Mouse (Mus musculus) intestine, embryonic 15.5 days (tissue): ENCODE measurements around the gene Nxn. TPM values are rescaled to one million over a fixed set of nuclear protein-coding genes. Genes with fewer than 3 reads are reported as not detected.
A peak's percentile ranks its signal among the peaks of the same experiment; 100 is the strongest.

Source experiments
- ATAC-seq: fragments of 200-750 bp; cut with Nextera tagmentation; 2 replicates; pipeline ENCODE4 v1.8.0; 2017; ENCODE audit warnings: moderate TSS enrichment, moderate library complexity
- H3K27ac ChIP-seq: fragments of 300-500 bp; sonication (generic); 2 replicates; pipeline ENCODE4 v1.5.1; 2015; ENCODE audit warnings: mild to moderate bottlenecking, inconsistent platforms
- H3K27me3 ChIP-seq: fragments of 300-500 bp; sonication (generic); replicated peaks from 2 replicates; pipeline ENCODE4 v1.6.1; 2015; ENCODE audit warnings: inconsistent platforms
- H3K36me3 ChIP-seq: fragments of 300-500 bp; sonication (generic); 2 replicates; pipeline ENCODE4 v1.6.1; 2015; ENCODE audit warnings: inconsistent platforms
- H3K4me1 ChIP-seq: fragments of 300-500 bp; sonication (generic); replicated peaks from 2 replicates; pipeline ENCODE4 v1.6.1; 2015; ENCODE audit warnings: inconsistent platforms
- H3K4me2 ChIP-seq: fragments of 300-500 bp; sonication (generic); replicated peaks from 2 replicates; pipeline ENCODE4 v1.6.1; 2015; ENCODE audit warnings: mild to moderate bottlenecking, inconsistent platforms
- H3K4me3 ChIP-seq: fragments of 300-500 bp; sonication (generic); replicated peaks from 2 replicates; pipeline ENCODE4 v1.5.1; 2015; ENCODE audit warnings: inconsistent platforms
- H3K9ac ChIP-seq: fragments of 300-500 bp; sonication (generic); 2 replicates; pipeline ENCODE4 v1.6.1; 2015; ENCODE audit warnings: inconsistent platforms
- H3K9me3 ChIP-seq: fragments of 300-500 bp; sonication (generic); 2 replicates; pipeline ENCODE4 v1.6.1; 2016; ENCODE audit warnings: inconsistent platforms
- WGBS: fragments of 180-500 bp; shearing (Covaris S2); methylation state at CpG from one replicate; pipeline ENCODE4 v1.1.7; 2015; 5-methylcytosine and 5-hydroxymethylcytosine counted together
- polyA plus RNA-seq: library from polyadenylated mRNA; unstranded; fragments of >200 nt; fragmentation: Nextera tagmentation; extraction: Ambion mirVana; gene quantifications from 2 replicates; pipeline ENCODE4 v1.2.1, GENCODE M21; 2015

The Nxn gene
- polyA plus RNA-seq, 1 experiment from 2014 or later: 31.1 TPM

GRCm38 (mm10) chr11:76322939-76323338, 76.0 kb downstream of the Nxn start:
- Histone ChIP-seq H3K4me3 (no peak overlapping the region), H3K4me2 (no peak overlapping the region), H3K27me3 (no peaks in the 10 kb centered on the region), H3K9ac (no peak overlapping the region), H3K9me3 (no peaks in the 10 kb centered on the region), H3K4me1 (peaks cover 49% of the 10 kb centered on the region), H3K36me3 (no peaks in the 10 kb centered on the region), H3K27ac (no peak overlapping the region)
- 78% methylated on average over 5 of the region's 5 CpGs for WGBS
- no peak for ATAC-seq

- no peak for ATAC-seq
- no peaks in the 10 kb centered on the region for H3K36me3 ChIP-seq
- no peak overlapping the region for H3K9ac ChIP-seq
- 67% methylated on average over 1 of the region's 1 CpGs for WGBS
- H3K4me3 ChIP-seq: no peak overlapping the region
- H3K4me1 ChIP-seq: peaks cover 42% of the 10 kb centered on the region
- H3K27me3 ChIP-seq: no peaks in the 10 kb centered on the region
- no peak overlapping the region for H3K4me2 ChIP-seq
- no peak overlapping the region for H3K27ac ChIP-seq
- H3K9me3 ChIP-seq: no peaks in the 10 kb centered on the region
These were observed 76.9 kb downstream of the Nxn start for GRCm38 (mm10) chr11:76322081-76322480.

GRCm38 (mm10) chr11:76320475-76320874, 78.5 kb downstream of the Nxn start:
- Histone ChIP-seq H3K27ac (no peak overlapping the region), H3K4me2 (no peak overlapping the region), H3K4me3 (no peak overlapping the region), H3K4me1 (peaks cover 32% of the 10 kb centered on the region), H3K9me3 (no peaks in the 10 kb centered on the region), H3K36me3 (no peaks in the 10 kb centered on the region), H3K9ac (no peak overlapping the region), H3K27me3 (no peaks in the 10 kb centered on the region)
- WGBS: 81% methylated on average over 9 of the region's 9 CpGs
- no peak for ATAC-seq

GRCm38 (mm10) chr11:76319714-76320435, 79.1 kb downstream of the Nxn start:
- Histone ChIP-seq H3K9me3 (no peaks in the 10 kb centered on the region), H3K4me3 (no peak overlapping the region), H3K4me2 (no peak overlapping the region), H3K4me1 (peaks cover 26% of the 10 kb centered on the region), H3K9ac (no peak overlapping the region), H3K27ac (no peak overlapping the region), H3K36me3 (no peaks in the 10 kb centered on the region), H3K27me3 (no peaks in the 10 kb centered on the region)
- 72% methylated on average over 9 of the region's 9 CpGs for WGBS
- ATAC-seq: no peak

GRCm38 (mm10) chr11:76317904-76318303, 81.0 kb downstream of the Nxn start:
- H3K27me3 ChIP-seq: no peaks in the 10 kb centered on the region
- no peak overlapping the region for H3K4me3 ChIP-seq
- no peak for ATAC-seq
- H3K4me2 ChIP-seq: no peak overlapping the region
- H3K9me3 ChIP-seq: no peaks in the 10 kb centered on the region
- peaks cover 17% of the 10 kb centered on the region for H3K4me1 ChIP-seq
- WGBS: 72% methylated on average over 2 of the region's 2 CpGs
- no peak overlapping the region for H3K9ac ChIP-seq
- H3K27ac ChIP-seq: no peak overlapping the region
- no peaks in the 10 kb centered on the region for H3K36me3 ChIP-seq

GRCm38 (mm10) chr11:76315785-76316444, 83.0 kb downstream of the Nxn start:
- WGBS: 80% methylated on average over 5 of the region's 5 CpGs
- ATAC-seq: no peak
- H3K9me3 ChIP-seq: no peaks in the 10 kb centered on the region

GRCm38 (mm10) chr11:76314741-76315140, 84.2 kb downstream of the Nxn start:
- Histone ChIP-seq H3K4me1 (peaks cover 24% of the 10 kb centered on the region), H3K4me2 (no peak overlapping the region), H3K27me3 (no peaks in the 10 kb centered on the region), H3K9ac (no peak overlapping the region), H3K36me3 (no peaks in the 10 kb centered on the region), H3K4me3 (no peak overlapping the region), H3K9me3 (no peaks in the 10 kb centered on the region), H3K27ac (no peak overlapping the region)
- no peak for ATAC-seq
- WGBS: 76% methylated on average over 4 of the region's 4 CpGs

More at GRCm38 (mm10) chr11:76315785-76316444, 83.0 kb downstream of the Nxn start:
- Histone ChIP-seq H3K36me3 (no peaks in the 10 kb centered on the region), H3K9ac (no peak overlapping the region), H3K27ac (no peak overlapping the region), H3K4me1 (peaks cover 20% of the 10 kb centered on the region; the same call in 1 of the 2 replicates), H3K4me3 (no peak overlapping the region), H3K27me3 (no peaks in the 10 kb centered on the region), H3K4me2 (no peak overlapping the region)

- 76% methylated on average over 6 of the region's 6 CpGs for WGBS
These were observed 84.8 kb downstream of the Nxn start for GRCm38 (mm10) chr11:76314140-76314539.

GRCm38 (mm10) chr11:76312805-76313204, 86.1 kb downstream of the Nxn start:
- no peak overlapping the region for H3K4me2 ChIP-seq
- no peaks in the 10 kb centered on the region for H3K27me3 ChIP-seq
- no peaks in the 10 kb centered on the region for H3K9me3 ChIP-seq
- 28% methylated on average over 4 of the region's 4 CpGs for WGBS
- 0 out of 2 replicates have a peak overlapping the region, but pooled peaks have one; percentile 27 for H3K27ac ChIP-seq
- no peak overlapping the region for H3K9ac ChIP-seq
- no peak for ATAC-seq
- no peaks in the 10 kb centered on the region for H3K36me3 ChIP-seq
- H3K4me1 ChIP-seq: peaks cover 21% of the 10 kb centered on the region
- no peak overlapping the region for H3K4me3 ChIP-seq

More at GRCm38 (mm10) chr11:76314140-76314539, 84.8 kb downstream of the Nxn start:
- no peaks in the 10 kb centered on the region for H3K9me3 ChIP-seq
- peaks cover 24% of the 10 kb centered on the region for H3K4me1 ChIP-seq
- H3K27me3 ChIP-seq: no peaks in the 10 kb centered on the region
- H3K9ac ChIP-seq: no peak overlapping the region
- H3K4me2 ChIP-seq: no peak overlapping the region
- no peaks in the 10 kb centered on the region for H3K36me3 ChIP-seq
- ATAC-seq: no peak
- H3K4me3 ChIP-seq: no peak overlapping the region
- no peak overlapping the region for H3K27ac ChIP-seq

- Histone ChIP-seq H3K27ac (no peak overlapping the region), H3K9me3 (no peaks in the 10 kb centered on the region), H3K4me3 (no peak overlapping the region), H3K9ac (0 out of 2 replicates have a peak overlapping the region, but pooled peaks have one; percentile 15), H3K4me2 (no peak overlapping the region), H3K27me3 (no peaks in the 10 kb centered on the region), H3K36me3 (no peaks in the 10 kb centered on the region), H3K4me1 (peaks cover 21% of the 10 kb centered on the region)
- WGBS: 62% methylated on average over 12 of the region's 12 CpGs
- ATAC-seq: no peak
These were observed 87.5 kb downstream of the Nxn start for GRCm38 (mm10) chr11:76311224-76312000.

- no peak overlapping the region for H3K4me2 ChIP-seq
- no peaks in the 10 kb centered on the region for H3K9me3 ChIP-seq
- 42% methylated on average over 5 of the region's 5 CpGs for WGBS
- no peaks in the 10 kb centered on the region for H3K36me3 ChIP-seq
- H3K4me1 ChIP-seq: peaks cover 23% of the 10 kb centered on the region
- peak overlapping the region; percentile 60; the same call in 1 of the 2 replicates for H3K27ac ChIP-seq
- H3K4me3 ChIP-seq: no peak overlapping the region
- no peak overlapping the region for H3K9ac ChIP-seq
- H3K27me3 ChIP-seq: no peaks in the 10 kb centered on the region
- no peak for ATAC-seq
These were observed 89.1 kb downstream of the Nxn start for GRCm38 (mm10) chr11:76309868-76310267.

- Histone ChIP-seq H3K9me3 (no peaks in the 10 kb centered on the region), H3K4me1 (peaks cover 23% of the 10 kb centered on the region), H3K4me2 (no peak overlapping the region), H3K4me3 (no peak overlapping the region), H3K27me3 (no peaks in the 10 kb centered on the region), H3K36me3 (no peaks in the 10 kb centered on the region), H3K27ac (no peak overlapping the region), H3K9ac (no peak overlapping the region)
- ATAC-seq: no peak
- WGBS: 43% methylated on average over 6 of the region's 6 CpGs
These were observed 89.9 kb downstream of the Nxn start for GRCm38 (mm10) chr11:76309072-76309471.
